Mouse (Mus musculus) layer of hippocampus, adult 18-20 months (tissue): ENCODE results near the gene Chchd1. TPM values are rescaled to one million over a fixed set of nuclear protein-coding genes. Genes with fewer than 3 reads are reported as not detected.

ENCODE experiments used
- DNase-seq, 2 experiments: peaks; one replicate each; pipeline ENCODE4 v3.0.0; 2022; ENCODE audit warnings: low spot score in 2 of 2
- total RNA-seq, 2 experiments: library from RNA; stranded (reverse); gene quantifications; 2 replicates each; pipeline ENCODE4 v1.2.3; 2021

The Chchd1 gene
- total RNA-seq, 2 experiments from 2014 or later: 53.1 to 53.3 TPM

DNA sequence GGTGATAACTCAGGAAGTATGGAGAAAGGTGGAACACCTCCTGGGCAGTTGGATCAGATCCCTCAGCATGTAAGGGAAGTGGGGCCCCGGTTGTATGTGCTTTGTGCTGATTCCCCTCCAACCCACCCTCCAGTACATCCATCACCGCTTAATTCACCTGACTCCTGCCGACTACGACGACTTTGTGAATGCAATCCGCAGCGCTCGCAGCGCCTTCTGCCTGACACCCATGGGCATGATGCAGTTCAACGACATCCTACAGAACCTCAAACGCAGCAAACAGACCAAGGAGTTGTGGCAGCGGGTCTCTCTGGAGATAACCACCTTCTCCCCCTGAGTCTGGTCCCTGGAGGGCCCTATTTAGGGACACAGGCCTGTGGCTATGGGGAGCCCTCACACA, 20.2 kb downstream of the Chchd1 start:
- no peak for DNase-seq

DNA sequence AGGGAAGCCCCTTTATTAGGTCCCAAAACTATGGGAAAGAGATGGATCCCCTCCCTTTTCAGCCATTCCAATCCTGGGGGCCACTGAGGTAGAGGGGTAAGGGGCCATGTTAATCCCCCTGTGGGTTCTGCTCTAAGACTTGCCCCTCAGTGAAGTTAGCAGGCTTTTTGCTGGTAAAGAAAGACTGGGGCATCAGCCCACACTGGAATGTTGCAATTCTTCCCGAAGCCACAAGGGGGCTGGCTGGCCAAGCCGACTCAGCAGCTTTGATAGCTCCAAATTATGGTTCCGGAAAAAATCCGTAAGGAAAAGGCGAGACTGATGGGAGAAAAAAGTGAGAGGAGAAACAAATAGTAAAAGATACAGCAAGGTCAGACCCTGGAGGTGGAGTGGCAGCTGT, 21.2 kb downstream of the Chchd1 start:
- DNase-seq: peak; percentile 53 to 84

DNA sequence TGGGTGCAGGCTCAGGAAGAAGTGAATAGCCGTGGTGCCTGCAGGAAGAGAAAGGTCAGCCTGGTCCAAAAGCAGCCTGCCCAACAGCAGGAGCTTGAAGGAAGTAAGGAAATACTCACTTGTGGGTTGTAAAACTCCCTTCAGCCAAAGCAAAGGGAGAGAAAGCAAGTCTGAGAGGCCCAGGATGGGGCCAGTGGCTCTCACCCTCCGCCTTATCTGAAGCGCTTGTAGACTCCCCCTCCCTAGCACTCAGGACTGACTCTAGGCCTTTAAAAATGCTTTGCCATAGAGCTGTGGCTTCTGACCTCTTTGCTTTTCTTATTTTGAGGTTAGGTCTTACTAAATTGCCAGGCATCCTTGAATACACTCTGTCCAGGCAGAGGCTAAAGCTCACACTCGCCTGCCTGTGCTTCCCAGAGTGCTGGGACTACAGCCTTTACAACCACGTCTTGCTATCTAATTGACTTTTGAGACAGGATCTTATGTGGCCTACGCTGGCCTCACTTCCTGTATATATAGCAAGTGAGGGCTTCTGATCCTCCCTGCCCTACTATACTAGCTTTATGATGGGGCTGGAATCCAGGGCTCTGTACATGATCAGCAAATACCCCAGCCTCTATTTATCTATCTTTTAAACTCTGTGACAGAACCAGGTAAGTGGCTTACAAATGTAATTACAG, 23.0 kb downstream of the Chchd1 start:
- DNase-seq: no peak

GRCm38 (mm10) chr14:20729871-20730270, 27.1 kb downstream of the Chchd1 start:
- no peak for DNase-seq

GRCm38 (mm10) chr14:20730853-20731602, 28.2 kb downstream of the Chchd1 start:
- no peak for DNase-seq

- DNase-seq: no peak
Measured at GRCm38 (mm10) chr14:20733041-20733951, 30.5 kb downstream of the Chchd1 start.

DNA sequence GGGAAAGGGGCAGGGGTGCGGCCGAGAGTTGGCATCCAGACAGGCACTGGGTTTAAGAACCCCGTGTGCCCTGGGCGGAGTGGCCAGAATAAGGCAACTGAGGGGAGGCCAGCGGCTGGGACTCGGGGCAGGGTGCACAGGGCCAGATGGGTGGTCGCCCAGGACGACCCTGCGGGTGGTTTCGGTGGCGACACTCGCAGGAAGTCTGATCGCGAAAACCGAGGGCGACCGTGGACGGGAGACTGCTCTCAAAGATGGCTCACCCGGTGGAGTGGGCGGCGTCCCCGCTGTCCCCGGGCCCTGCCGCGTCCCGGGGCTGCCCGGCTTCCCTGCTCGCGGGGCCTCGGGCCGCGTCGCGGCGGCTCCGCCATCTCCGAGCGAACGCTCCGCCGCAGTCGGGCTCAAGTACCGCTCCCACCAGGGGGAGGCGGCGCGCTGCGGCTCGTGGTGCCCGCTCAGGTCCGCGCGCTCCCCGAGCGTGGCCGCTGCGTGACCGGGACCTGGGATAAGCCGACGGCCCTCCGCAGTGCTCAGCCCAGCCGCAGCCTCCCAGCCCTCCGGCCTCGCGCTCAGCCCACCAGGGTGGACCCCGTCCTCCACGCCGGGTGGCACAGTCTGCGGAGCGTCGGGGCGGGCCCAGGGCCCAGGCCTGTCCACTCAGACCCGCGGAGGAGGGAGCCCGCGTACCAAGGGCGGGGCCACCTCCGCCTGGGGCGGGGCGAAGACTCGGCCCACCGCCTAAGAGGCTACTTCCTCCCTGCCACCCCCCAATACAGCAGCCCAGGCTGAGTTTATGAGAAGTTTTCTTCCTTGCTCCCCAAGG, 31.4 kb downstream of the Chchd1 start, which contains the start of gene Ndst2:
Gene Ndst2 (minus strand): TSS at position 611 of the 823 bp plus-strand sequence.
- DNase-seq: peak; percentile 76 to 83

DNA sequence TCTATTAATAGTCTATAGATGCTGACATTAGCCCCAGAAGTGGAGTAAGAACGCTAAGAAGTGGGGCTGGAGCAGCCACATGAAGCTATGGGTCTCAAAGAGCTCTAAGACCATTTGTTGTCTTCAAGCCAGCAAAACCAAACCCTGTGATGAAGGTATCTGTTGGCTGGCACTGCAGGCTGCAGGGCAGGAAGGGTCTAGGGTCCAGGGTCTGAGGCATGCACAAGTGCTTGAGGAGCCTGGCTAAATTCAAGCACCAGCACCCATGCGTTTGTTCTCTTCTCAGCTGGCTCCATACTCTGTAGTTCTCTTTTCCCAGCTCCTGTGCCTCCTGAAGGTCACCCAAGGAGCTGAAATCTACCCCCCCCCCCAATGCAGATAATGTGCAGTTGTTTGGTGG, 32.2 kb downstream of the Chchd1 start:
- DNase-seq: no peak

- no peak for DNase-seq
Measured at GRCm38 (mm10) chr14:20735892-20736390, 33.1 kb downstream of the Chchd1 start.

DNA sequence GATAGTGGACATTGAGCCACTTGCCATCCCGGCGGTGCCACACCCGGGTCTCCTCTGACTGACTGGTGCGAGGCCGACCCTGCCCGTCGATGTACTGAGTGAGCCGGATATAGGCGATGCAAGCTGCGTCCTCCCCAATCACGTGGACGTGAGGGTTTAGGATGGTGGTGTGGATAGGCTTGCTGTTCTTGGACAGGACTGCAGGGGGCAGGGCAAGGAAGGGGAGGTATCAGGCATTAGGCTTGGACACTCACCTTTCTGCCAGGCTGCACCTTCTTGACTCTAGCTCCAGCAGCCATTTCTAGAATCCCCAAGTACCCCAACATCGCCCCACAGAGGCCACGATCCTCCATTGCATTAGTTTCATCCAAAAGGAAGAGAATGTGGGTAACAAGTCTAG, 34.5 kb downstream of the Chchd1 start:
- no peak for DNase-seq

- no peak for DNase-seq
Measured at GRCm38 (mm10) chr14:20738511-20738910, 35.7 kb downstream of the Chchd1 start.

DNA sequence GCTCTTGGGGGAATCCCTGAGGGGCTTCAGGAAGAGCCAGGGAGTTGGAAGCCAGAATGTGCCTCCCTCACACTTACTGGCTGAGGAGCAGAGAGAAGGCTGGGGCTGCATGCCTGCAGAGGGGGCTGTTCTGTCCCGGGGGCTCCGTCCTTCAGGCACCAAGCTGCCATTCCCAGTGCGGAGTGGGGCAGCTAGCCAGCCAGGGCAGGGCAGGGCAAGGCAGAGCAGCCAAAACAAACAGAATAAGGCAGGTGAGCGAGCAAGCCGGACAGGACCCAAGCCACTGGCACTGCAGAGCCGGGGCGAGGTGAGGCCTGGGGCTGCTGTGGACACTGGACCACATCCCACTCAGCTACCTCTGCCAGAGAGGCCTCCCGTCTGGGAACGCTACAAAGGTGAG, 38.5 kb downstream of the Chchd1 start:
- DNase-seq: no peak

- no peak for DNase-seq
Measured at GRCm38 (mm10) chr14:20743614-20744013, 40.8 kb downstream of the Chchd1 start.

DNA sequence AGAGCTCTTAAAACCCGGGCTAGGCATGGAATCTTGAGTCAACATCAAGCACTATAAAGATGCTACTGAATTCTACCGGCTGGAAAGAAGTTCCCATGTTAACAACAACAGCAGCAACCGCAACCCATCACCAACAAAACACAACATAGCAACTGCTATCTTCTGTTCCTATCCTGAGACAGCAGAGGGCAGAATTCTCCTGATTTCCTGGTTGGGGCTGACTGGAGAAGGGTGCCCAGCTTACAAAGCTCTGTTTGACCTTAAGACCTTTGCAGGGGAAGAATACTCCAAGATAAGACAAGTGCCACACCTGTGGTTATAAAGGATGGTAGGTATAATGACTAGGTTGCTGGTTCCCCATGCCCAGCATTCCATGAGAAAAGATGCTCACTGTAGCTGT, 44.1 kb downstream of the Chchd1 start:
- DNase-seq: no peak

DNA sequence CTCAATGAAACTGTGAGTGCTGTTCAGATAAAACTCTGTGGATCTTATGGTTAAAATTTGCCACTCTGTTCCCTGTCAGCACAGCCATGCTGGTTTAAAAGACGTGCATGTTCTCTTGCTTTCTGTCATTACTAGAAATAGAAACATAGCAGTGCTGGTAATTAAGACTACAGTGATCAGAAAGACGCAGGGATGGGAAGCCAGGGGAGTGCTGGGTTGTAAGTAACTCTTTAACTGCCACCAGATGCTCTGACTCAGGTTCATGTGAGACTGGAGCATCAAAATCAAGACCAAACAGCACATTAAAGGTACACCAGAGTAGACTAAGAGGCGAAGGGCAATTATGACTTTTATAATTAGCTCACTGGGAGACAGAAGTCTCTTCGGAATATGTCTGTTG, 45.6 kb downstream of the Chchd1 start:
- no peak for DNase-seq

- DNase-seq: no peak
Measured at GRCm38 (mm10) chr14:20749494-20750051, 46.8 kb downstream of the Chchd1 start.

- DNase-seq: no peak
Measured at GRCm38 (mm10) chr14:20750503-20750902, 47.7 kb downstream of the Chchd1 start.

DNA sequence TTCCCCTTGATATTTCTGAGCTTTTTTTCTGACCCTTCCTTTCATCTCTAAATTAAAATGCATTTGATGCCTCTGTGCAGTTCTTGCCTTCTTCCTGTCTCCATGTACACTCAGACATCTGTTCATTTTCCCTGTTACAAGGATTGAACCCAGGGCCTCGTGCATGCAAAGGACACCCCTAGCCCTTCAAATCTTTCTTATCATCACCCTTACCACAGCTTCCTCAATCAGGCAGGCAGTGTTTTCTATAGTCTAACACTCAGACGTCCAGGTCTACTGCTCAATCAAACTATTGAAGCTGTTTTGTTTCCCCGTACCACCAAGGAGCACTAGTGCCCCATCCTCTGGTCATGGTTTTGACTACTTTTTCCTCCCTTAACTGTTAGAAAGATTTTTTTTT, 51.0 kb downstream of the Chchd1 start:
- no peak for DNase-seq
